Mouse (Mus musculus) liver, embryonic 14.5 days (tissue): ENCODE data around the gene Naglu. TPM values are rescaled to one million over a fixed set of nuclear protein-coding genes. Genes with fewer than 3 reads are reported as not detected.

ENCODE experiments used
- ATAC-seq: fragments of 200-750 bp; cut with Nextera tagmentation; 2 replicates; pipeline ENCODE4 v1.8.0; 2017; ENCODE audit warnings: moderate number of reproducible peaks, mild to moderate bottlenecking, moderate library complexity; ENCODE audit not compliant: insufficient read depth
- DNase-seq, 3 experiments: peaks; one replicate each; pipeline ENCODE4 v3.0.0-alpha.2; 2012 to 2013; ENCODE audit warnings: low read depth in 3 of 3, low spot score in 3 of 3
- H3K27ac ChIP-seq: fragments of 300-500 bp; sonication (generic); 2 replicates; pipeline ENCODE4 v1.5.1; 2014; ENCODE audit warnings: moderate library complexity, mild to moderate bottlenecking, control low read depth, inconsistent platforms
- H3K27me3 ChIP-seq: fragments of 300-500 bp; sonication (generic); 2 replicates; pipeline ENCODE4 v1.6.1; 2014; ENCODE audit warnings: mild to moderate bottlenecking, low read length, moderate library complexity; ENCODE audit not compliant: control insufficient read depth, insufficient read depth
- H3K36me3 ChIP-seq: fragments of 300-500 bp; sonication (generic); replicated peaks from 2 replicates; pipeline ENCODE4 v1.6.1; 2014; ENCODE audit warnings: low read depth; ENCODE audit not compliant: control insufficient read depth, insufficient read depth
- H3K4me1 ChIP-seq, 2 experiments: fragments of 200-500 bp in 1 of 2; fragments of 300-500 bp in 1 of 2; sonication (generic) in 1 of 2; replicated peaks; 2 replicates each; pipeline ENCODE4 v1.6.1; 2012 to 2014; ENCODE audit warnings: antibody characterized with exemption in 1 of 2, inconsistent platforms in 1 of 2, low read length in 1 of 2; ENCODE audit not compliant: control insufficient read depth in 2 of 2, insufficient read depth in 2 of 2
- H3K4me2 ChIP-seq: fragments of 300-500 bp; sonication (generic); 2 replicates; pipeline ENCODE4 v1.6.1; 2014; ENCODE audit warnings: low read depth, mild to moderate bottlenecking, control low read depth, moderate library complexity
- H3K4me3 ChIP-seq, 2 experiments: fragments of 200-500 bp in 1 of 2; fragments of 300-500 bp in 1 of 2; sonication (generic) in 1 of 2; 2 replicates each; pipeline ENCODE4 v1.5.1; 2012 to 2014; ENCODE audit warnings: low read depth in 2 of 2, low read length in 2 of 2, mild to moderate bottlenecking in 2 of 2, control low read depth in 1 of 2, inconsistent platforms in 1 of 2, moderate library complexity in 1 of 2; ENCODE audit not compliant: insufficient read depth in 1 of 2
- H3K9ac ChIP-seq: fragments of 300-500 bp; sonication (generic); replicated peaks from 2 replicates; pipeline ENCODE4 v1.6.1; 2014; ENCODE audit warnings: mild to moderate bottlenecking, control low read depth, moderate library complexity
- H3K9me3 ChIP-seq: fragments of 300-500 bp; sonication (generic); 2 replicates; pipeline ENCODE4 v1.6.1; 2016; ENCODE audit warnings: low read length, mixed read lengths; ENCODE audit not compliant: control insufficient read depth
- CTCF ChIP-seq: IDR thresholded peaks from 2 replicates; pipeline ENCODE4 v1.5.1; 2016; ENCODE audit warnings: antibody characterized with exemption, low read depth, control low read depth
- EP300 ChIP-seq: IDR thresholded peaks from 2 replicates; pipeline ENCODE4 v1.6.1; 2016; ENCODE audit warnings: antibody characterized with exemption, low read depth
- WGBS: fragments of 180-500 bp; shearing (Covaris S2); extraction: QIAGEN DNeasy Blood & Tissue Kit; methylation state at CpG from one replicate; pipeline ENCODE4 v1.1.7; 2014; ENCODE audit not compliant: insufficient replicate concordance; 5-methylcytosine and 5-hydroxymethylcytosine counted together
- polyA plus RNA-seq, 2 experiments: library from polyadenylated mRNA; depleted of rRNA in 1 of 2; stranded (reverse) in 1 of 2; unstranded in 1 of 2; fragments of >200 nt; fragmentation: Nextera tagmentation in 1 of 2; extraction: Ambion mirVana in 1 of 2; gene quantifications; 2 replicates each; pipeline versions ENCODE4 v1.2.1 to v1.2.3; 2012 to 2014

Naglu gene
- polyA plus RNA-seq (2012; rRNA removed) (3.4 and 4.0 TPM in 2 replicates), polyA plus RNA-seq (2014; fragmentation: Nextera tagmentation; extraction: Ambion mirVana) (4.0 and 4.3 TPM in 2 replicates)

- peaks cover 2% of the 10 kb centered on the region; the same call in 1 of the 2 replicates for H3K36me3 ChIP-seq
- peak; percentile 84 for ATAC-seq
- peaks cover 10% of the 10 kb centered on the region for H3K27me3 ChIP-seq
- H3K27ac ChIP-seq = no peak within 1 kb of the TSS
- WGBS = 2% methylated on average over 35 of the region's 35 CpGs
- TF ChIP-seq EP300 (no peak), CTCF (no peak)
- H3K4me3 ChIP-seq = peak within 1 kb of the TSS; percentile 64 to 70
- peak within 1 kb of the TSS; percentile 70 for H3K4me2 ChIP-seq
- peak; percentile 74 to 80 (median 75) for DNase-seq
- peaks cover 20 to 30% of the 10 kb centered on the region in 2 experiments for H3K4me1 ChIP-seq
- no peaks in the 10 kb centered on the region for H3K9me3 ChIP-seq
- peak within 1 kb of the TSS; percentile 51 for H3K9ac ChIP-seq
Observed at GRCm38 (mm10) chr11:101069391-101070188, at the start of gene Naglu. Gene Naglu (plus strand): TSS chr11:101070012.

GRCm38 (mm10) chr11:101023371-101023770 is 46.4 kb upstream of the Naglu start:
- no peaks in the 10 kb centered on the region for H3K27me3 ChIP-seq
- DNase-seq = no peak
- no peak overlapping the region for H3K4me3 ChIP-seq
- TF ChIP-seq CTCF (no peak), EP300 (no peak)
- H3K27ac ChIP-seq = no peak overlapping the region
- peaks cover 85% of the 10 kb centered on the region for H3K36me3 ChIP-seq
- no peaks in the 10 kb centered on the region for H3K9me3 ChIP-seq
- H3K9ac ChIP-seq = no peak overlapping the region
- no peaks in the 10 kb centered on the region for H3K4me1 ChIP-seq
- ATAC-seq = no peak
- H3K4me2 ChIP-seq = no peak overlapping the region
- WGBS = 89% methylated on average over 12 of the region's 12 CpGs

- H3K27ac ChIP-seq = no peak overlapping the region
- H3K9ac ChIP-seq = no peak overlapping the region
- no peaks in the 10 kb centered on the region for H3K27me3 ChIP-seq
- ATAC-seq (no peak), DNase-seq (no peak)
- TF ChIP-seq CTCF = no peak
- TF ChIP-seq EP300 = no peak
- WGBS = 90% methylated on average over 4 of the region's 4 CpGs
- no peaks in the 10 kb centered on the region for H3K4me1 ChIP-seq
- peaks cover 85% of the 10 kb centered on the region for H3K36me3 ChIP-seq
- H3K4me3 ChIP-seq = no peak overlapping the region
- H3K4me2 ChIP-seq = no peak overlapping the region
- no peaks in the 10 kb centered on the region for H3K9me3 ChIP-seq
Observed at GRCm38 (mm10) chr11:101024001-101024400, 45.8 kb upstream of the Naglu start.

GRCm38 (mm10) chr11:101027121-101027520 is 42.7 kb upstream of the Naglu start:
- WGBS = 84% methylated on average over 11 of the region's 11 CpGs
- H3K27me3 ChIP-seq = no peaks in the 10 kb centered on the region
- no peaks in the 10 kb centered on the region for H3K4me1 ChIP-seq
- H3K36me3 ChIP-seq = peaks cover 82% of the 10 kb centered on the region
- no peak overlapping the region for H3K27ac ChIP-seq
- TF ChIP-seq CTCF = no peak
- no peak for TF ChIP-seq EP300
- no peak for DNase-seq
- H3K9me3 ChIP-seq = no peaks in the 10 kb centered on the region
- H3K4me3 ChIP-seq = no peak overlapping the region
- H3K9ac ChIP-seq = no peak overlapping the region
- no peak for ATAC-seq
- H3K4me2 ChIP-seq = no peak overlapping the region

GRCm38 (mm10) chr11:101029320-101029719 is 40.5 kb upstream of the Naglu start:
- DNase-seq = no peak
- H3K9ac ChIP-seq = no peak overlapping the region
- no peak for ATAC-seq
- WGBS = 91% methylated on average over 8 of the region's 8 CpGs
- peaks cover 87% of the 10 kb centered on the region for H3K36me3 ChIP-seq
- no peak overlapping the region for H3K4me2 ChIP-seq
- H3K27ac ChIP-seq = no peak overlapping the region
- no peaks in the 10 kb centered on the region for H3K9me3 ChIP-seq
- no peak overlapping the region for H3K4me3 ChIP-seq
- TF ChIP-seq EP300 = no peak
- no peak for TF ChIP-seq CTCF
- H3K27me3 ChIP-seq = no peaks in the 10 kb centered on the region
- H3K4me1 ChIP-seq = no peaks in the 10 kb centered on the region
